Mouse (Mus musculus): ENCODE measurements around the gene Fbxw11. TPM values are rescaled to one million over a fixed set of nuclear protein-coding genes. Genes with fewer than 3 reads are reported as not detected.
A peak's percentile ranks its signal among the peaks of the same experiment; 100 is the strongest.
"Not testable (repeated sequence)": the region's sequence is repeated elsewhere in the genome, so short reads cannot be mapped to it uniquely, and the experiment has no call there.

Gene Fbxw11
- total RNA-seq, 1 experiment, result 45.8 TPM

- Histone ChIP-seq H3K4me3 (ENCODE audit: insufficient read depth in 1 of 2, low read depth in 1 of 2, low read length in 2 of 2, poor library complexity in 1 of 2, severe bottlenecking in 1 of 2) (no peak overlapping the region), H3K36me3 (ENCODE audit: control insufficient read depth, insufficient read depth, low read length, poor library complexity, severe bottlenecking) (no peaks in the 10 kb centered on the region), H3K9ac (ENCODE audit: insufficient read depth, low read depth, low read length, poor library complexity, severe bottlenecking) (no peak overlapping the region), H3K9me3 (ENCODE audit: control insufficient read depth, insufficient read depth, low read depth, low read length) (no peaks in the 10 kb centered on the region), H3K4me1 (ENCODE audit: control insufficient read depth in 2 of 2, insufficient read depth in 2 of 2, low read length in 2 of 2, poor library complexity in 1 of 2) (peaks cover 0 to 3% of the 10 kb centered on the region in 2 experiments; a peak in 1 of 4 replicates), H3K27ac (ENCODE audit: insufficient read depth, low read depth, low read length, poor library complexity, severe bottlenecking) (no peak overlapping the region)
- DNase-seq (ENCODE audit: low read depth, low spot score), result no peak
- no peak for TF ChIP-seq ZC3H11A (IDR thresholded peaks at IDR 0.05; ENCODE audit: borderline replicate concordance, low read depth, low read length)
- TF ChIP-seq MAFK (IDR thresholded peaks at IDR 0.05; ENCODE audit: insufficient read depth, low read depth, low read length), result no peak
- TF ChIP-seq CHD2 (IDR thresholded peaks at IDR 0.05; ENCODE audit: low read depth, low read length), result no peak
- in situ Hi-C loops (cut with MboI; ENCODE audit: low sequenced_read_pairs in 2 of 2, unreplicated experiment in 2 of 2), result no loop called here
Measured at GRCm38 (mm10) chr11:32692834-32693233, 50.3 kb downstream of the Fbxw11 start.

GRCm38 (mm10) chr11:32693431-32694141 is 51.1 kb downstream of the Fbxw11 start:
- H3K9ac ChIP-seq (ENCODE audit: insufficient read depth, low read depth, low read length, poor library complexity, severe bottlenecking), result no peak overlapping the region
- H3K27ac ChIP-seq (ENCODE audit: insufficient read depth, low read depth, low read length, poor library complexity, severe bottlenecking), result no peak overlapping the region
- no peaks in the 10 kb centered on the region for H3K36me3 ChIP-seq (ENCODE audit: control insufficient read depth, insufficient read depth, low read length, poor library complexity, severe bottlenecking)
- in situ Hi-C loops (cut with MboI; ENCODE audit: low sequenced_read_pairs in 2 of 2, unreplicated experiment in 2 of 2), result no loop called here
- H3K4me3 ChIP-seq (ENCODE audit: insufficient read depth in 1 of 2, low read depth in 1 of 2, low read length in 2 of 2, poor library complexity in 1 of 2, severe bottlenecking in 1 of 2), result no peak overlapping the region
- DNase-seq (ENCODE audit: low read depth, low spot score), result no peak
- H3K9me3 ChIP-seq (ENCODE audit: control insufficient read depth, insufficient read depth, low read depth, low read length), result no peaks in the 10 kb centered on the region
- peaks cover 0 to 6% of the 10 kb centered on the region in 2 experiments; a peak in 1 of 4 replicates for H3K4me1 ChIP-seq (ENCODE audit: control insufficient read depth in 2 of 2, insufficient read depth in 2 of 2, low read length in 2 of 2, poor library complexity in 1 of 2)
- TF ChIP-seq HCFC1 (IDR thresholded peaks at IDR 0.05; ENCODE audit: borderline replicate concordance, insufficient read depth, low read length) (no peak), MAFK (IDR thresholded peaks at IDR 0.05; ENCODE audit: insufficient read depth, low read depth, low read length) (no peak), CHD2 (IDR thresholded peaks at IDR 0.05; ENCODE audit: low read depth, low read length) (no peak), ZC3H11A (IDR thresholded peaks at IDR 0.05; ENCODE audit: borderline replicate concordance, low read depth, low read length) (no peak), ZNF384 (IDR thresholded peaks at IDR 0.05; ENCODE audit: low read depth, low read length) (no peak)

- H3K4me1 ChIP-seq (ENCODE audit: control insufficient read depth in 2 of 2, insufficient read depth in 2 of 2, low read length in 2 of 2, poor library complexity in 1 of 2); H3K9me3 ChIP-seq (ENCODE audit: control insufficient read depth, insufficient read depth, low read depth, low read length); H3K36me3 ChIP-seq (ENCODE audit: control insufficient read depth, insufficient read depth, low read length, poor library complexity, severe bottlenecking); H3K4me3 ChIP-seq (ENCODE audit: insufficient read depth in 1 of 2, low read depth in 1 of 2, low read length in 2 of 2, poor library complexity in 1 of 2, severe bottlenecking in 1 of 2); in situ Hi-C loops (cut with MboI; ENCODE audit: low sequenced_read_pairs in 2 of 2, unreplicated experiment in 2 of 2); H3K27ac ChIP-seq (ENCODE audit: insufficient read depth, low read depth, low read length, poor library complexity, severe bottlenecking); H3K9ac ChIP-seq (ENCODE audit: insufficient read depth, low read depth, low read length, poor library complexity, severe bottlenecking); DNase-seq (ENCODE audit: low read depth, low spot score): not testable (repeated sequence)
Measured at GRCm38 (mm10) chr11:32694322-32695003, 51.9 kb downstream of the Fbxw11 start.

GRCm38 (mm10) chr11:32696446-32697090 is 54.0 kb downstream of the Fbxw11 start:
- in situ Hi-C loops (cut with MboI; ENCODE audit: low sequenced_read_pairs in 2 of 2, unreplicated experiment in 2 of 2), result no loop called here
- peak; percentile 63 for TF ChIP-seq ZNF384 (IDR thresholded peaks at IDR 0.05; ENCODE audit: low read depth, low read length)
- TF ChIP-seq MAFK (IDR thresholded peaks at IDR 0.05; ENCODE audit: insufficient read depth, low read depth, low read length), result no peak
- peaks cover 0 to 8% of the 10 kb centered on the region in 2 experiments; a peak in 1 of 4 replicates for H3K4me1 ChIP-seq (ENCODE audit: control insufficient read depth in 2 of 2, insufficient read depth in 2 of 2, low read length in 2 of 2, poor library complexity in 1 of 2)
- H3K9ac ChIP-seq (ENCODE audit: insufficient read depth, low read depth, low read length, poor library complexity, severe bottlenecking), result no peak overlapping the region
- H3K27ac ChIP-seq (ENCODE audit: insufficient read depth, low read depth, low read length, poor library complexity, severe bottlenecking), result no peak overlapping the region
- no peak overlapping the region for H3K4me3 ChIP-seq (ENCODE audit: insufficient read depth in 1 of 2, low read depth in 1 of 2, low read length in 2 of 2, poor library complexity in 1 of 2, severe bottlenecking in 1 of 2)
- no peaks in the 10 kb centered on the region for H3K36me3 ChIP-seq (ENCODE audit: control insufficient read depth, insufficient read depth, low read length, poor library complexity, severe bottlenecking)
- no peaks in the 10 kb centered on the region for H3K9me3 ChIP-seq (ENCODE audit: control insufficient read depth, insufficient read depth, low read depth, low read length)
- DNase-seq (ENCODE audit: low read depth, low spot score), result no peak
